In genomic region chr14:55014991-55015766, GRCm38 (mm10) we compare ENCODE assay signal across 8 mouse cellular contexts. TPM values are rescaled to one million over a fixed set of nuclear protein-coding genes. Genes with fewer than 3 reads are reported as not detected.
DNase-seq lines count a peak whose midpoint lies in the region; ATAC-seq lines count a peak whose summit lies in the region.

Gene Ngdn (plus strand): TSS chr14:55015454.

- peaks cover 24% of the 10 kb centered on the region for H3K36me3 ChIP-seq in heart, embryonic 10.5 days
- peaks cover 24% of the 10 kb centered on the region for H3K36me3 ChIP-seq in kidney, embryonic 15.5 days

- peak within 1 kb of the TSS; percentile 77 for H3K9ac ChIP-seq in kidney, embryonic 15.5 days

- WGBS in heart, embryonic 10.5 days: under 1% methylated on average over 36 of the region's 36 CpGs
- under 1% methylated on average over 36 of the region's 36 CpGs for WGBS in kidney, embryonic 15.5 days

- H3K27ac ChIP-seq in heart, embryonic 10.5 days: peak within 1 kb of the TSS; percentile 96
- peak within 1 kb of the TSS; percentile 96 for H3K27ac ChIP-seq in kidney, embryonic 15.5 days

- H3K27me3 ChIP-seq in heart, embryonic 10.5 days (ENCODE audit: insufficient read depth, poor library complexity, severe bottlenecking): no peaks in the 10 kb centered on the region
- no peaks in the 10 kb centered on the region for H3K27me3 ChIP-seq in kidney, embryonic 15.5 days

- peak within 1 kb of the TSS; percentile 84 for H3K4me2 ChIP-seq in kidney, embryonic 15.5 days

- DNase-seq in B cell, adult 2 months: peak; percentile 97 to 98
- DNase-seq in brain, adult 2 months (ENCODE audit: low read depth, low spot score): peak; percentile 100
- peak; percentile 98 for DNase-seq in heart, embryonic 10.5 days (ENCODE audit: low spot score)
- peak; percentile 94 for DNase-seq in liver
- peak; percentile 96 to 99 for DNase-seq in spleen, postnatal 4 days (ENCODE audit: low spot score in 2 of 2)

- peak within 1 kb of the TSS; percentile 82 for H3K4me3 ChIP-seq in heart, embryonic 10.5 days
- H3K4me3 ChIP-seq in kidney, embryonic 15.5 days (replicated peaks): peak within 1 kb of the TSS; percentile 89

- ATAC-seq in erythroblast, adult 5-6 weeks (replicated peaks; ENCODE audit: low FRiP score, poor library complexity, severe bottlenecking): peak; percentile 95
- peak; percentile 97 for ATAC-seq in kidney, embryonic 15.5 days (replicated peaks; ENCODE audit: low FRiP score)
- peak; percentile 97 for ATAC-seq in monocyte, adult 5-6 weeks (replicated peaks; ENCODE audit: insufficient number of reproducible peaks, low FRiP score, low TSS enrichment, poor library complexity, severe bottlenecking)

- H3K4me1 ChIP-seq in heart, embryonic 10.5 days: peaks cover 4% of the 10 kb centered on the region; the same call in 1 of the 2 replicates
- H3K4me1 ChIP-seq in kidney, embryonic 15.5 days: peaks cover 3% of the 10 kb centered on the region; the same call in 1 of the 2 replicates

- H3K9me3 ChIP-seq in heart, embryonic 10.5 days: no peaks in the 10 kb centered on the region
- H3K9me3 ChIP-seq in kidney, embryonic 15.5 days (replicated peaks): no peaks in the 10 kb centered on the region

RNA-seq across cellular contexts. Expression of gene Ngdn, which starts in this region (rescaled TPM):
- total RNA-seq in erythroblast, adult 5-6 weeks (2015; ENCODE audit: low replicate concordance): 16.3 and 20.6 TPM in 2 replicates
- 6.0 and 11.4 TPM in 2 replicates for total RNA-seq in erythroblast, adult 5-6 weeks (2017; ENCODE audit: low replicate concordance)
- polyA plus RNA-seq in heart, embryonic 10.5 days (2016; fragmentation: Nextera tagmentation; extraction: Ambion mirVana): 73.7 and 88.8 TPM in 2 replicates
- polyA plus RNA-seq in kidney, embryonic 15.5 days (2015; fragmentation: Nextera tagmentation; extraction: Ambion mirVana): 79.5 and 85.4 TPM in 2 replicates
- total RNA-seq in monocyte, adult 5-6 weeks (2017): 73.4 to 121 TPM (median 99.8 TPM) in 3 replicates

Comparison
In these comparisons a context has a peak if more than half of its experiments do, and no peak if none do; other contexts are left out.
1. Peak in every context shown above with its lines: DNase-seq, ATAC-seq, H3K4me3 ChIP-seq and H3K27ac ChIP-seq.